Mouse (Mus musculus) erythroblast, embryonic 14.5 days (primary cell): Measurements from ENCODE around the gene Afg3l1. TPM values are rescaled to one million over a fixed set of nuclear protein-coding genes. Genes with fewer than 3 reads are reported as not detected.
"Not testable (repeated sequence)": the region's sequence is repeated elsewhere in the genome, so short reads cannot be mapped to it uniquely, and the experiment has no call there.

Experiments used
- H3K27me3 ChIP-seq: 2 replicates; pipeline ENCODE4 v1.6.1; 2012; ENCODE audit warnings: inconsistent platforms; ENCODE audit not compliant: control insufficient read depth
- H3K36me3 ChIP-seq: 2 replicates; pipeline ENCODE4 v1.6.1; 2012; ENCODE audit warnings: mild to moderate bottlenecking, inconsistent platforms; ENCODE audit not compliant: control insufficient read depth
- H3K4me1 ChIP-seq: 2 replicates; pipeline ENCODE4 v1.6.1; 2012; ENCODE audit warnings: inconsistent platforms; ENCODE audit not compliant: control insufficient read depth
- H3K4me3 ChIP-seq: replicated peaks from 2 replicates; pipeline ENCODE3; 2012; ENCODE audit warnings: moderate library complexity, mild to moderate bottlenecking, inconsistent platforms
- H3K9me3 ChIP-seq: 2 replicates; pipeline ENCODE4 v1.6.1; 2012; ENCODE audit warnings: low read length, inconsistent platforms, mixed read lengths; ENCODE audit not compliant: control insufficient read depth
- GATA1 ChIP-seq: IDR thresholded peaks from 2 replicates; pipeline ENCODE4 v1.6.1; 2012; ENCODE audit warnings: low read length, inconsistent platforms, mixed read lengths
- TAL1 ChIP-seq: IDR thresholded peaks from 3 replicates; pipeline ENCODE4 v1.6.1; 2012; ENCODE audit warnings: low read length, inconsistent platforms, mixed read lengths
- polyA plus RNA-seq: library from polyadenylated mRNA; stranded (reverse); fragments of >175 nt; gene quantifications from 2 replicates; pipeline ENCODE4 v1.2.3, GENCODE M21; 2012

The Afg3l1 gene
- polyA plus RNA-seq, 1 experiment = 1.6 TPM

- no peak for TF ChIP-seq GATA1
- no peak for TF ChIP-seq TAL1
- H3K4me3 ChIP-seq = no peak overlapping the region
- H3K36me3 ChIP-seq = peaks cover 42% of the 10 kb centered on the region
- no peaks in the 10 kb centered on the region for H3K27me3 ChIP-seq
- no peaks in the 10 kb centered on the region for H3K9me3 ChIP-seq
- H3K4me1 ChIP-seq = peaks cover 2% of the 10 kb centered on the region; the same call in 1 of the 2 replicates
These were observed 50.2 kb downstream of the Afg3l1 start for GRCm38 (mm10) chr8:123527720-123528489.

GRCm38 (mm10) chr8:123536242-123536989 lies 58.7 kb downstream of the Afg3l1 start:
- Histone ChIP-seq H3K4me1 (no peaks in the 10 kb centered on the region), H3K36me3 (peaks cover 17% of the 10 kb centered on the region; the same call in 1 of the 2 replicates), H3K9me3 (no peaks in the 10 kb centered on the region), H3K27me3 (peaks cover 8% of the 10 kb centered on the region), H3K4me3 (no peak overlapping the region)
- no peak for TF ChIP-seq GATA1
- TF ChIP-seq TAL1 = no peak

- Histone ChIP-seq H3K9me3 (no peaks in the 10 kb centered on the region), H3K4me3 (no peak overlapping the region), H3K27me3 (peaks cover 8% of the 10 kb centered on the region), H3K4me1 (no peaks in the 10 kb centered on the region), H3K36me3 (peaks cover 14% of the 10 kb centered on the region; the same call in 1 of the 2 replicates)
- TF ChIP-seq GATA1 (no peak), TAL1 (no peak)
These were observed 59.3 kb downstream of the Afg3l1 start for GRCm38 (mm10) chr8:123536990-123537380.

GRCm38 (mm10) chr8:123537641-123538040 lies 59.9 kb downstream of the Afg3l1 start:
- not testable (repeated sequence) for H3K9me3 ChIP-seq, H3K4me1 ChIP-seq, H3K27me3 ChIP-seq, H3K4me3 ChIP-seq
- peaks cover 12% of the 10 kb centered on the region; the same call in 1 of the 2 replicates for H3K36me3 ChIP-seq

Other genes with a start within 250 kb of the Afg3l1 start
- gene Spata2l, start 241.7 kb upstream of the Afg3l1 start, polyA plus RNA-seq = 0.03 and 0.07 TPM in 2 replicates
- 0.78 and 0.85 TPM in 2 replicates for gene Zfp276, start 223.7 kb upstream of the Afg3l1 start, polyA plus RNA-seq
- 2.0 and 2.4 TPM in 2 replicates for gene Vps9d1, start 223.6 kb upstream of the Afg3l1 start, polyA plus RNA-seq
- 9.7 and 10.0 TPM in 2 replicates for gene Fanca, start 159.3 kb upstream of the Afg3l1 start, polyA plus RNA-seq
- 0.05 and 0.18 TPM in 2 replicates for gene Spire2, start 145.2 kb upstream of the Afg3l1 start, polyA plus RNA-seq
- 3.5 and 3.7 TPM in 2 replicates for gene Tcf25, start 104.2 kb upstream of the Afg3l1 start, polyA plus RNA-seq
- 0.01 TPM in 1 of 2 replicates, not detected in the other for gene Mc1r, start 70.8 kb upstream of the Afg3l1 start, polyA plus RNA-seq
- gene Tubb3, start 66.5 kb upstream of the Afg3l1 start, polyA plus RNA-seq = 0.02 and 0.09 TPM in 2 replicates
- 0.29 and 0.52 TPM in 2 replicates for gene Def8, start 54.4 kb upstream of the Afg3l1 start, polyA plus RNA-seq
- gene Dbndd1, start 37.6 kb downstream of the Afg3l1 start, polyA plus RNA-seq = not detected in 2 replicates
- 0.16 and 0.22 TPM in 2 replicates for gene Gas8, start 40.9 kb downstream of the Afg3l1 start, polyA plus RNA-seq
- gene Rhou, start 176.0 kb downstream of the Afg3l1 start, polyA plus RNA-seq = not detected in 2 replicates